Mouse (Mus musculus): ENCODE measurements around the gene Sema4f. TPM values are rescaled to one million over a fixed set of nuclear protein-coding genes. Genes with fewer than 3 reads are reported as not detected.

The Sema4f gene
- 5.9 and 7.3 TPM in 2 replicates for polyA plus RNA-seq (2015; fragmentation: Nextera tagmentation; extraction: Ambion mirVana)

DNA sequence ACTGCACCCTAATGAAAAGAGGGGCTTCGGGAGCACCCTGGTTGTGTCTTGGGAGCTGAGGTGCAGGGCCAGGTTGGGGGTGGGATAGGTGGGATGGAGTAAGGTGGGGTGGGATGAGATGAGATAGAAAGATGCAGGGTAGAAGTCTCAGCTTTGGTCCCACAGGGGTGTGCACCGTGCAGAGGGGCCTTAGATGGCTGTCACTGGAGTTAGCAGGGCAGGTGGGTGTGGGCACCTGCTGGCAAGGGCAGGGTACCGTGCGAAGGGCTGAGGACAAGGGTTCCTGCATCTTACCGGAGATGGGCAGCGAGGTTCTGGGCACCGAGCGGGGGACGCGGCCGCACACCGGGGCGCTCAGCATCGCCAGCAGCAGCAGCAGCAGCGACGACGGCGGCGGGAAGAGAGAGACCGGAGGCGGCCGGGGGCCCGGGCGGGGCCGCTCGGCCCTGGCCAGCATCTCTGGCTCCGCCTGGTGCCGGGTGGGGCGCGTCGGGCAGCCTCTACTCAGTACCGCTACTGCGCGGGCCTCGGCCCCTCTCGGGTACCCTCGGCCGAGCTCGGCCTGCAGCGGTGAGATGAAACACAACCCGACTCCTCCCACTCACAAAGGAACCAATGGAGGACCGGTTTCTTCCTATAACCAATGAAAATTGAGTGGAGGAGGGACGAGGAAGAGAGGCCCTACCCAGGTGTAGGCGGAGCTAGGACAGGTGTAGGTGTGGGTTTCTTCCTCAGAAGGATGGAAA lies at the start of gene Sema4f:
Gene Sema4f (minus strand): TSS at position 603 of the 746 bp plus-strand sequence.
- WGBS = 4% methylated on average over 29 of the region's 44 CpGs
- no peaks in the 10 kb centered on the region for H3K9me3 ChIP-seq (replicated peaks)
- H3K27me3 ChIP-seq = no peaks in the 10 kb centered on the region; the same call in 1 of the 2 replicates
- peak; percentile 99 for ATAC-seq
- no peak within 1 kb of the TSS for H3K27ac ChIP-seq
- H3K4me2 ChIP-seq = peak within 1 kb of the TSS; percentile 80
- 0 out of 2 replicates have a peak, but pooled peaks cover 6% of the 10 kb centered on the region for H3K36me3 ChIP-seq (ENCODE audit: poor library complexity, severe bottlenecking)
- H3K4me1 ChIP-seq = peaks cover 4% of the 10 kb centered on the region; the same call in 1 of the 2 replicates
- peak within 1 kb of the TSS; percentile 88 for H3K9ac ChIP-seq
- peak within 1 kb of the TSS; percentile 64 for H3K4me3 ChIP-seq

DNA sequence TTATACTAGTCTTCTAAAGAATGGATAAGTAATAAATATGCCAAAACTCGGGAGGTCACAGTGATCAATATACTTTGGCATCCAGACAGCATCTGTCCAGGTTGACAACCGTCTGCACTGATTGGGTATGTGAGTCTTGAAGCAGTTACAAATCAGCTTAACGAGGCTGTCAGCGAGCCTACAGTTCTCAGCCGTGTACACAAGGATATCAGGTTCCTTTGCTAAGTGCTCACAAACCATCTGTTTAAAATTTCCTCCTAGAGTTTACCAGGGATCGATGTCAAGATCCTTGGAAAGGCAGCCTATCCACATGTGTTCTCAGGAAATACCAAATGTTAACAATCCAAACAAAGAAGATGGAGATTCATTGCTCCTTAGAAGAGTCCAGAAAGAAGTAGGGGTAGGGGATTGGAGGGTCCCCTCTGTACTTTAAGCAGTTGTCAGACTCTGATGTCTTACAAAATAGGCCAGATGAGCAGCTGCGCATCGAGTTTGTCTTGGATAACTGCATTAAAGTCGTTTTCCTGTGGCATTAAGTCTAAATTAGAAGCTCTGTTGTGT lies 47.9 kb upstream of the Sema4f start:
- 45% methylated on average over 9 of the region's 9 CpGs for WGBS
- no peak for ATAC-seq
- no peak overlapping the region for H3K4me3 ChIP-seq
- no peaks in the 10 kb centered on the region for H3K4me1 ChIP-seq
- no peaks in the 10 kb centered on the region for H3K9me3 ChIP-seq (replicated peaks)
- no peak overlapping the region for H3K4me2 ChIP-seq
- H3K36me3 ChIP-seq (ENCODE audit: poor library complexity, severe bottlenecking) = no peaks in the 10 kb centered on the region
- H3K9ac ChIP-seq = no peak overlapping the region
- H3K27me3 ChIP-seq = no peaks in the 10 kb centered on the region
- no peak overlapping the region for H3K27ac ChIP-seq

DNA sequence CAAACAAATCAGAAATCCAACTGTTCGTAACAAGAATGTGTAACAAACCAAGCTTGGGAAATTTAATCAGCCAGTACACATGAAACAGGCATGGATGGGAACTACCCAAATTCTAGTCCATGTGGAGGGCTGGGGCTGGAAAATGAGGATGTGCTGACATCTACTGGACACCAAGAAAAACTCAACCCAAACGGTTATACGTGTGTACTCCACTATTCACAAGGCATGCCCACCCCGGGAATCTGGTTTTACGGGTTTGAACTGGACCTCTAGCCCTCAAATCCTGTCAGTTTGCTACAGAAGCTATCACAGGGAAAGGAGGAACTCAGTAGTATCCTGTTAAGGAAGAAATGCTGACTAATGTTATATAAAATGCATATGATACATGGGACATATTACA lies 31.5 kb upstream of the Sema4f start:
- H3K9ac ChIP-seq = no peak overlapping the region
- ATAC-seq = peak; percentile 92
- WGBS = 11% methylated on average over 5 of the region's 5 CpGs

DNA sequence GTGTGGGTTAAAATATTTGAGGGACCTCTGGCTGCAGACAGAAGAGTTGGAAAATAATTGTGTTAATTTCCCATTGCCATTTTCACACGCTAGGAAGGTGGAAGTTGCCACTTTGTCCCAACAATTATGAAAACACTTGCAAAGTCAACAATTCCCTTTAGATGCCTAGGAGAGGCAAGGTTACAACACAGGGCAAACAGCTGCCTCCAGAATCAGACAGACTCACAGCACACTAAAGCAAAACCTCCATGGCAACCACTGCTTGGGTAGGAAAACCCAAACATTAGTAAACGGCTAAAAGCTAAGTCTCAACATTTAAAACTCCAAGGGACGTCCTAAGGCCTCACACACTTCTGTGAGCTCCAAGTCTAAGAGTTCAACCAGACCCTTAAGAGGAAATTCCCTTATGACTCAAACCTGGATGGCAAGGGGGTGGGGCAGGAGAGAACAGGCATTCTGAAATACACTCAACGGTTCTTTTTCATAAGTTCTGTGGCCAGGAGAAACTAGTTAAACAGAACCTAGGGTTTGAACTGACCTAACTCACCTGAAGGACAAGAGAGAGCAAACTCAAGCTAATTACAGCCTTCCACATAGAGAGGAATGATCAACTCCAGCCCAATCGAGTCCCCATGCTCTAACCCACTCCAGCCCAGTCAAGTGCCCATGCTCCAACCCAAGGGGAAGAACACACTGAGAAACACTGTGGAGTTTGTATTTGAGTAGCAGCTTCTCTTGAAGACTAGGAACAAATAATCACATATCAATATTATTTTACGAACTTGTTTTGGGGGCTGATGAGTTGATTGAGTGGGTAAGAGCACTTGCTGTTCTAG lies 29.9 kb upstream of the Sema4f start:
- no peaks in the 10 kb centered on the region for H3K9me3 ChIP-seq (replicated peaks)
- peaks cover 7% of the 10 kb centered on the region for H3K27me3 ChIP-seq
- 76% methylated on average over 6 of the region's 6 CpGs for WGBS
- no peak overlapping the region for H3K4me3 ChIP-seq
- H3K36me3 ChIP-seq (ENCODE audit: poor library complexity, severe bottlenecking) = no peaks in the 10 kb centered on the region
- no peak overlapping the region for H3K27ac ChIP-seq
- H3K4me1 ChIP-seq = no peaks in the 10 kb centered on the region
- no peak overlapping the region for H3K9ac ChIP-seq
- no peak for ATAC-seq
- H3K4me2 ChIP-seq = no peak overlapping the region

More for the DNA sequence above, 31.5 kb upstream of the Sema4f start:
- Histone ChIP-seq H3K4me2 (no peak overlapping the region), H3K36me3 (ENCODE audit: poor library complexity, severe bottlenecking) (no peaks in the 10 kb centered on the region), H3K27me3 (0 out of 2 replicates have a peak, but pooled peaks cover 4% of the 10 kb centered on the region), H3K9me3 (replicated peaks) (no peaks in the 10 kb centered on the region), H3K4me3 (no peak overlapping the region), H3K27ac (no peak overlapping the region), H3K4me1 (no peaks in the 10 kb centered on the region)

DNA sequence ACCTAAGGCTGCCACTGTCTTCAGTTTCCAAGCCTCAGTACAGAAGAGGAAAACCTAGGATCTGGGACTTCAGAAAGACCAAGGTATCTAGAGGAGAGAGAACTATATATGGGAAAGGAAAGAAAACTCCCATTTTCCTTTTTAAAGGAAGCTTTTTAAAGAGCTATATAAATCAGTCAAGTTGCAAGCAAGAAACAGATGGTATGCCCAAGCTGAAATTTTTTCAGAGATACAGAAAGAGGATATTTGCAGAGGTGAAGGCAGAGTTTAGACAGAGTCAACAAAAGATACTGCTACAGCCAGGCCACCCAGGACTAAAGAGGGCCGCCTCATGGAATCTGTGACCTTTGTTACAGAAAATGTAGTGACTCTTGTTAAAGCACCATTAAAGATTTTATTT lies 22.1 kb upstream of the Sema4f start:
- no peaks in the 10 kb centered on the region for H3K4me1 ChIP-seq
- 72% methylated on average over 1 of the region's 1 CpGs for WGBS
- no peaks in the 10 kb centered on the region for H3K36me3 ChIP-seq (ENCODE audit: poor library complexity, severe bottlenecking)
- no peak overlapping the region for H3K4me3 ChIP-seq
- H3K9me3 ChIP-seq (replicated peaks) = no peaks in the 10 kb centered on the region
- H3K4me2 ChIP-seq = no peak overlapping the region
- ATAC-seq = no peak
- H3K27me3 ChIP-seq = peaks cover 3% of the 10 kb centered on the region
- H3K27ac ChIP-seq = no peak overlapping the region
- H3K9ac ChIP-seq = no peak overlapping the region

DNA sequence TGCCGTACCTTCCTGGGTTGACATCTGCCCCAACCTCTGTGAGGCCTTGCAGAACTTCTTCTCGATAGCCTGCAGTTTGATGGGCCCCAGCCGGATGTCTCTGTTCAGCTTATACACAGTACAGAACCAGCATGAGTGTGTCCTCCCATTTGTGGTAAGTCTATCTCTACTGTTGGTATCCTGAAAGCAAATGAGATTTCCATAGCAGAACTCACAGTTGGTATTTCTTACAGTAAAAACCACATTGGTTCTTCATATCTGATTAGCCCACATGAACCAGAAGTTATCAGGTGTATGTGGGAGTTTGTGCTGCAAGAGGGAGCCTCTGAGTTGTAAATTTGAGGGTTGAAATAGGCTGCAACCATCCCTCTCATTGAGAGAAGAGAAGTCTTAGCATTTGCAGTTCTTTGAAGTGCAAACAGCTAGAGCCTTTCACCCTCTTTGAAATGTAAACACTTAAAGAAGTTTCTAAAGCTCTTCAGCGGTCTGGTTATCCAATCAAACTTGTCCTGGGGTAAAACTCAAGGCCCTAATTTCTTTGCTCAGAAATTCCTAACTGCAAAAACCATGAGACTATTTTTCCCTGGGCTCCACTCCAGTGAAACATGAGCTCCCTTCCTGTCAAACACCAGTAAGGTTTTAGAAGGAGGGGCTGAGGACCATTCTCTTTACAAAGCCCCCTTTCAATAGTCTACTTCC lies 17.1 kb upstream of the Sema4f start:
- WGBS = 65% methylated on average over 4 of the region's 4 CpGs
- no peaks in the 10 kb centered on the region; the same call in 1 of the 2 replicates for H3K9me3 ChIP-seq (replicated peaks)
- H3K27ac ChIP-seq = no peak overlapping the region
- H3K4me1 ChIP-seq = no peaks in the 10 kb centered on the region
- H3K9ac ChIP-seq = no peak overlapping the region
- no peak for ATAC-seq
- no peak overlapping the region for H3K4me3 ChIP-seq
- H3K4me2 ChIP-seq = no peak overlapping the region
- H3K36me3 ChIP-seq (ENCODE audit: poor library complexity, severe bottlenecking) = no peaks in the 10 kb centered on the region
- no peaks in the 10 kb centered on the region for H3K27me3 ChIP-seq

DNA sequence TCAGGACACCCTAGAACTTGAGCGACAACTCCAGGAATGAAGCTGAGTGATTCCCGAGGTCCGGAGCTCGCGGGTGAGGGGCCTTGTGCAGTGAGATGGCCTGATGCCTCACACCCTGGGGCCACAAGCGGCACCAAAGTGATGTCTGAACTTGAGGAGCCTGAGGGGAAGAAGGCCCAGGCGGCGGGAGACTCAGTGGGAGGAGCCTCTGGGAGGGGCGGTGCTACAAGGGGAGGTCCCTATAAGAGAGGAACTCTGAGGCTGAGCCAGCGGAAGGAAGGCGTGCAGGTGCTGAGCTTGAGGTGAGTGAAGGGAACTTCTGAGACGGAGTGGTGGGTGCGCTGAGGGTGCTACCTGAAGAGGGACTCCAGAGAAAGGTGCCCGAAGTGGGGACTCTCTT lies 7.1 kb upstream of the Sema4f start, which contains the start of gene M1ap:
Gene M1ap (plus strand): TSS at position 252 of the 400 bp plus-strand sequence.
- H3K4me3 ChIP-seq = no peak within 1 kb of the TSS
- no peak within 1 kb of the TSS for H3K4me2 ChIP-seq
- H3K9ac ChIP-seq = no peak within 1 kb of the TSS
- 60% methylated on average over 14 of the region's 14 CpGs for WGBS
- ATAC-seq = no peak
- H3K9me3 ChIP-seq (replicated peaks) = no peaks in the 10 kb centered on the region
- H3K36me3 ChIP-seq (ENCODE audit: poor library complexity, severe bottlenecking) = no peaks in the 10 kb centered on the region
- H3K27me3 ChIP-seq = no peaks in the 10 kb centered on the region
- H3K4me1 ChIP-seq = no peaks in the 10 kb centered on the region
- no peak within 1 kb of the TSS for H3K27ac ChIP-seq

DNA sequence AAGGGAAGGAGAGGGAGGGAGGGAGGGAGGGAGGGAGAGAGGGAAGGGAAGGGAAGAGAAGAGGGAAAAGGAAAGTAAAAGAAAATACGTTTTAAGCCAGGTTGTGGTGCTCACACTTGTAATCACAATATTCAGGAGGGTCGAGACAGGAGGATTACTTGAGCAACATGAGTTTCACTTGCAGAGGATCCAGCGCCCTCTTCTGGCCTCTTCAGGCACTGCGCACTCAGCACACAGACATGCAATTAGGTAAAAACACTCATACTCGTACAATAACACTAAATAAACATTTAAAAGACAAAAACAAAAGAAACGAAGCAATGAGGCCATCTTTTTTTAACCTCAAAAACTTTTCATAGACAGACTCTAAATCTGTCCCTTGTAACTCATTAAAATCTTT lies 6.2 kb upstream of the Sema4f start:
- Histone ChIP-seq H3K9ac (no peak overlapping the region), H3K27me3 (no peaks in the 10 kb centered on the region; the same call in 1 of the 2 replicates), H3K36me3 (ENCODE audit: poor library complexity, severe bottlenecking) (no peaks in the 10 kb centered on the region), H3K4me3 (no peak overlapping the region), H3K4me2 (no peak overlapping the region), H3K27ac (no peak overlapping the region), H3K4me1 (no peaks in the 10 kb centered on the region), H3K9me3 (replicated peaks) (no peaks in the 10 kb centered on the region)
- ATAC-seq = no peak
- 53% methylated on average over 6 of the region's 6 CpGs for WGBS

DNA sequence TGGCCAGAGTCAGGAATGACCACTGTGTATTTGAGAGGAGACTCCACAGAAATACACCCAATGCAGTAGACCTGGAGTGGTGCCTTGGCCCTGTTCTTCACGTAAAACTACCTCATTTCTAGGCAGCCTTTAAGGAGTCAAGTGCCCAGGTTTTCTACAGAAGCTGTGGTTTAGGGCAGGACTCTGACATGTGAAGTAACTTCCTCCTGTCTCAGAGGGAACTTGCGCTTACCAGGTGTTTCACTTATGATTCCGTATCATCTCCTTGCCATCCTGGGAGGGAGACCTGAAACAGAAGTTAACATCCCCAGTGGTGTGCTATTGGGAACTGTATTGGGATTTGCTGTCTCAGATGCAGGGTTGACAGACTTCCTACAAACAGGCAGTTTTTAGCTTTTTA lies 1.2 kb upstream of the Sema4f start:
- H3K27ac ChIP-seq = no peak overlapping the region
- no peak overlapping the region for H3K9ac ChIP-seq
- H3K27me3 ChIP-seq = no peaks in the 10 kb centered on the region; the same call in 1 of the 2 replicates
- no peak overlapping the region for H3K4me2 ChIP-seq
- H3K9me3 ChIP-seq (replicated peaks) = no peaks in the 10 kb centered on the region
- no peak for ATAC-seq
- H3K4me3 ChIP-seq = no peak overlapping the region
- H3K4me1 ChIP-seq = peaks cover 4% of the 10 kb centered on the region; the same call in 1 of the 2 replicates
- 75% methylated on average over 3 of the region's 3 CpGs for WGBS
- H3K36me3 ChIP-seq (ENCODE audit: poor library complexity, severe bottlenecking) = no peaks in the 10 kb centered on the region

DNA sequence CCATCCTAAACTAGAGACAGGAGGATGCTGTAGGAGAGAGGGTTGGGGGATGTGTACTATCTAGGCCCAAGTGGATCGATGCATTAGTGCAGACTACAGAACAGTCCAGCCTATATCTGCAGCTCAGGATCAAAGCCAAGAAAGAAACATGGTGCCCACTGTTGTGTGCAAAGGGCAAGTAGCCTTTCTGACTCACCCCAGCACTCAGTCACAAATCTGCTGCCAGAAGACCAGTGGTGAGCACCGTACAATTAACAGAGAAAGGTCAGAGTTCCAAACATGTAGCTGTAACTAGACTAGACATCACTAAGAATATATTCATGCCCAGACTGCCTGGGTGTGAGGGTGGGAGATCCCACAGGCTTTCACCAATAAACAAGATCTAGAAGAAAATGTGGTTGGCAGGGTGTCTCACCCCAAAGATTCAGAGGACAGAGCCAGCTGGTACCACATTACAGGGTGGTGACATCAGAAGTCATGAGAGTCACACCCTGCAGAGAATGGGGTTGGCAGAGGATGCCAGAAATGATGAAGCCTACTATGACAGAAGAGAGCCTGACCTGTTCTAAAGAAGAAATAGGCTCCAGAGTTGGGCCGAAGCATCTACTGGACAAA lies 4.8 kb downstream of the Sema4f start:
- H3K36me3 ChIP-seq (ENCODE audit: poor library complexity, severe bottlenecking) = 0 out of 2 replicates have a peak, but pooled peaks cover 6% of the 10 kb centered on the region
- H3K4me1 ChIP-seq = peaks cover 4% of the 10 kb centered on the region; the same call in 1 of the 2 replicates
- H3K27me3 ChIP-seq = no peaks in the 10 kb centered on the region
- ATAC-seq = no peak
- H3K9me3 ChIP-seq (replicated peaks) = no peaks in the 10 kb centered on the region
- WGBS = 90% methylated on average over 3 of the region's 3 CpGs
- H3K4me2 ChIP-seq = no peak overlapping the region
- no peak overlapping the region for H3K27ac ChIP-seq
- H3K9ac ChIP-seq = no peak overlapping the region
- H3K4me3 ChIP-seq = no peak overlapping the region

DNA sequence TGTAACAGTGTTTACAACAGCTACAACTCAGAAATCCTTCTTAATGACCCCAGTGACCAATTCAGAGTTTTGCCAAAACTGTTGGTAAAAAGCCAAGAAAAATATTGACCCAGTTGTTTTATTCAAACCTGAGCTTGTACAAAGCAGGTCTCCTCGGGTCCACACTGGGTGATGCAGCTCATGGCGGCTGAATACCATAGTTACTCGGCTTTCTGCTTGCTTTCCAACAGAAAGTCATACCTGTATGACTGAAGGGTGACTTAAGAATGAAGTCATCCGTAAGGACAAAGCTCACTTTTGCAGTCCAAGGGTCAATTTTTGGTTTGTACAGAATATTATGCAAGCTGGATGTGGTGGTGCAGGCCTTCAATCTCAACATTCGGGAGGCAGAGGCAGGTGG lies 12.0 kb downstream of the Sema4f start:
- Histone ChIP-seq H3K36me3 (ENCODE audit: poor library complexity, severe bottlenecking) (peaks cover 7% of the 10 kb centered on the region), H3K4me3 (no peak overlapping the region), H3K27me3 (no peaks in the 10 kb centered on the region), H3K4me2 (no peak overlapping the region), H3K9ac (no peak overlapping the region), H3K4me1 (no peaks in the 10 kb centered on the region), H3K9me3 (replicated peaks) (no peaks in the 10 kb centered on the region), H3K27ac (no peak overlapping the region)
- WGBS = 88% methylated on average over 5 of the region's 5 CpGs
- no peak for ATAC-seq

Measured in forebrain, embryonic 13.5 days (tissue).